Mouse (Mus musculus) pancreas, adult 10 weeks (tissue): Measurements from ENCODE around the gene St6galnac6. TPM values are rescaled to one million over a fixed set of nuclear protein-coding genes. Genes with fewer than 3 reads are reported as not detected.

Source experiments
- polyA plus RNA-seq: library from polyadenylated mRNA; stranded (reverse); fragments of 350-450 nt; fragmentation: Illumina TruSeq; extraction: RNeasy Lipid Tissue Mini Kit (QIAGEN cat#74804); gene quantifications from one replicate; pipeline ENCODE4 v1.2.3, GENCODE M21; 2015; ENCODE audit warnings: low read depth, low replicate concordance; ENCODE audit not compliant: insufficient read depth

Gene St6galnac6
- polyA plus RNA-seq, result 8.5 TPM

GRCm38 (mm10) chr2:32599409-32599808 lies at the start of gene St6galnac6:
St6galnac6 (plus strand) TSS chr2:32599709.

DNA sequence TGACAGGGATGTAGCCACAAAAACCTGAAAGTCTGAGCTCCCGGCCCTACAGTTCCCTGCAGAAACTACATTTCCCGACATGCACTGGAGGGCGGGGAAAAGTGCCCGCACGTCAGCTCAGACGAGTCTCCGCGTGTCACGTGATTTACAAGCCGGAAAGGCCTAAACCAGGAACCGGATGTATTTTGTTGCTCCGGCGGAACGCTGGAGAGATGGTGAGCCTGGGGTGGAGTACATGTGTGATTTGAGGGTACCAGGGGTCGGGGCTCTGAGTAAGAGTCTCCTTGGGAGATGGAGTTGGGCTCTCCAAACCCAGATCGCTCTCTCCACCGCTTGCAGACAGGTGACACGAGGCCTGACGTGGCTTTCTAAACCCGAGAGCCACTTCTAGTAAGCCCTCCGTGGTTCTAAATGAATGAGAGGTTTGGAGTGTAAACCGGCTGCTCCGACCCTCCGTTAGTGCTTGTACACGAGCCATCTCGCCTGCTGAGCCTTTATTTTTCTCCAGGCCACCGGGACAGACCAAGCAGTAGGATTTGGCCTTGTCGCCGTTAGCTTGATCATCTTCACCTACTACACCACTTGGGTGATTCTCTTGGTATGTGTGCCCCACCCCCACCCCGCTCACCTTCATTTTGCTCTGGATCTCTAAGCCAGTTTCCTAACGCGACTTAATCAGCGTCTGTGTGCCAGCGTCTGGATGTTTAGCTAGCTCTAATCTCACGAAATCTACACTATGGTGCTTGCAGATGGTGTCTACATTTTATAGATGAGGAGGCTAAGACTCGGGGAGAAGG lies 28.6 kb upstream of the St6galnac6 start, which contains the start of gene Dpm2:
Dpm2 (plus strand) TSS at position 161 of the 797 bp plus-strand sequence.

DNA sequence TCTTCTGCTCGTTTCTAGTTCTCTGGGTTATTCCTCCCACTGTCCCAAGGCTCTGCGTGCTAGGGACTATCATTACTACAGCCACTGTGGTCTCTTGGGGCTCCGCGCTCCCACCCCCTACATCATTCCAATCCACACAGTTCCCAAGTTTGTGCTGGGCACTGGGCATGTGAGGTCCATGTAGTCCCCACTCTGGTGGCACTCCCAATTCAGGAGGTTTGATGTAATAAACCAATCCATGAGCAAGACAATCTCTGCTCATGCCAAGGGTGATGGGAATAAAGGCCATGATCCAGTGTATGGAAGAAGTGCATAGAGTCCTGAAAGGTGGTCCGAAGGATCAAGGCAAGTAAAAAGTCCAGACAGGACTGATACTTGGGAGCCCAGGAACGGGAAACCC lies 25.0 kb upstream of the St6galnac6 start, which contains the start of gene Pip5kl1:
Pip5kl1 (plus strand) TSS at position 301 of the 400 bp plus-strand sequence.

GRCm38 (mm10) chr2:32575586-32576160 lies 23.8 kb upstream of the St6galnac6 start, which contains the start of gene 9430097D07Rik:
9430097D07Rik (minus strand) TSS chr2:32575684.

GRCm38 (mm10) chr2:32586871-32587351 lies 12.6 kb upstream of the St6galnac6 start, which contains the start of gene St6galnac4:
St6galnac4 (plus strand) TSS chr2:32587095.

GRCm38 (mm10) chr2:32621517-32621859 lies 22.0 kb downstream of the St6galnac6 start, which contains the start of gene Ak1:
Ak1 (plus strand) TSS chr2:32621758.

DNA sequence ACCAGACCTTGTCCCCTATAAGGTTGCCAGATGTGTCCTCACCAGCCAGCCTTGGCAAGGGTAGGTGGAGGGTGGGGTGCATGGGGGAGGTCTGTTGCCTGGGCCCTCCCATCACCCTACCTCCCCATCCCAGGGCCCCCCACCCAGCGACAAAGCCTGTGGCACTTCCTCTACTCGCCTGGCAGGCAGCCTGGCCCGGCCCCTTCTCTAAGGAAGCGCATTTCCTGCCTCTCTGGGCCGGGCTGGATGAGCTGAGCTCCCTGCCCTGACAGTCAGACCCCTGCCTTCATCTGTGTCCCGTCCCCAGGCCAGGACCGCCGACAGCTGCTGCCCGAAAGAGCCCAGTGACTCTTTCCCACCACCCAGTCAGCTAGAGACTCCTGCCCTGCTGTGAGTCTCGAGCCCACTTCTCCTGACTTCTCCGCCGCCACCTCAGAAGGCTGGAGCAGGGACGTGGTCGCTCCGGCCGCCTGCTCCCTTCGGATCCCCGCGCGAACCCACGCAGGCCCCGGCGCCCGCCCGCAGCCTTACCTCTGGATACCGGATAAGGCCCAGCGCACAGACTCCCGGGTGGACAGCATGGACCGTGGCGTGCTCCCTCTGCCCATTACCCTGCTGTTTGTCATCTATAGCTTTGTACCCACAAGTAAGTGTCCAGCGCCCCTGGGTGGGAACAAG lies 47.0 kb downstream of the St6galnac6 start, which contains the start of gene Eng:
Eng (plus strand) TSS at position 217 of the 678 bp plus-strand sequence.

Other genes starting within 250 kb of the St6galnac6 start
- 37.5 TPM for gene Ciz1, start 247.4 kb upstream of the St6galnac6 start, polyA plus RNA-seq
- gene Dnm1, start 246.4 kb upstream of the St6galnac6 start, polyA plus RNA-seq, result 12.4 TPM
- gene 1110008P14Rik, start 217.8 kb upstream of the St6galnac6 start, polyA plus RNA-seq, result 20.2 TPM
- 4.9 TPM for gene Lcn2, start 211.5 kb upstream of the St6galnac6 start, polyA plus RNA-seq
- 5.3 TPM for gene Ptges2, start 203.8 kb upstream of the St6galnac6 start, polyA plus RNA-seq
- gene Naif1, start 149.3 kb upstream of the St6galnac6 start, polyA plus RNA-seq, result 0.50 TPM
- gene Slc25a25, start 148.3 kb upstream of the St6galnac6 start, polyA plus RNA-seq, result 4.5 TPM
- gene Fam102a, start 64.4 kb upstream of the St6galnac6 start, polyA plus RNA-seq, result 7.6 TPM
- 30.0 TPM for gene Dpm2, start 28.9 kb upstream of the St6galnac6 start, polyA plus RNA-seq
- gene Pip5kl1, start 24.9 kb upstream of the St6galnac6 start, polyA plus RNA-seq, result not detected
- not detected for gene 9430097D07Rik, start 24.0 kb upstream of the St6galnac6 start, polyA plus RNA-seq
- gene St6galnac4, start 12.6 kb upstream of the St6galnac6 start, polyA plus RNA-seq, result 8.7 TPM
- gene Ak1, start 22.0 kb downstream of the St6galnac6 start, polyA plus RNA-seq, result 4.1 TPM
- gene Eng, start 46.9 kb downstream of the St6galnac6 start, polyA plus RNA-seq, result 78.3 TPM
- gene Fpgs, start 104.4 kb downstream of the St6galnac6 start, polyA plus RNA-seq, result 25.2 TPM
- 22.0 TPM for gene Cdk9, start 113.4 kb downstream of the St6galnac6 start, polyA plus RNA-seq
- 7.7 TPM for gene Sh2d3c, start 121.3 kb downstream of the St6galnac6 start, polyA plus RNA-seq
- gene 6330409D20Rik, start 141.3 kb downstream of the St6galnac6 start, polyA plus RNA-seq, result not detected
- 24.0 TPM for gene Tor2a, start 157.5 kb downstream of the St6galnac6 start, polyA plus RNA-seq
- 0.70 TPM for gene Ttc16, start 175.9 kb downstream of the St6galnac6 start, polyA plus RNA-seq
- gene Ptrh1, start 176.1 kb downstream of the St6galnac6 start, polyA plus RNA-seq, result 4.1 TPM
- 0.48 TPM for gene Cfap157, start 184.7 kb downstream of the St6galnac6 start, polyA plus RNA-seq
- gene Stxbp1, start 247.5 kb downstream of the St6galnac6 start, polyA plus RNA-seq, result 7.2 TPM